Mouse (Mus musculus) right cerebral cortex, postnatal 25 days (tissue): ENCODE measurements around the gene 1190007I07Rik.

Experiments
- DNase-seq: peaks from one replicate; pipeline ENCODE4 v3.0.0; 2022

1190007I07Rik gene

GRCm38 (mm10) chr10:82622671-82623552 lies at the start of gene 1190007I07Rik:
Gene 1190007I07Rik (minus strand): TSS chr10:82623228.
- DNase-seq, result peak; percentile 79

GRCm38 (mm10) chr10:82670205-82670604 lies 47.2 kb upstream of the 1190007I07Rik start:
- DNase-seq, result no peak

- DNase-seq, result peak; percentile 81
These were observed 43.6 kb upstream of the 1190007I07Rik start for GRCm38 (mm10) chr10:82666436-82667234.

GRCm38 (mm10) chr10:82665951-82666350 lies 42.9 kb upstream of the 1190007I07Rik start:
- DNase-seq, result no peak

- DNase-seq, result no peak
These were observed 40.3 kb upstream of the 1190007I07Rik start for GRCm38 (mm10) chr10:82663289-82663688.

GRCm38 (mm10) chr10:82662267-82662990 lies 39.4 kb upstream of the 1190007I07Rik start:
- DNase-seq, result peak; percentile 42

- peak; percentile 67 for DNase-seq
These were observed 38.8 kb upstream of the 1190007I07Rik start for GRCm38 (mm10) chr10:82661820-82662219.

- no peak for DNase-seq
These were observed 31.6 kb upstream of the 1190007I07Rik start for GRCm38 (mm10) chr10:82654581-82654980.

- DNase-seq, result no peak
These were observed 29.6 kb upstream of the 1190007I07Rik start for GRCm38 (mm10) chr10:82652625-82653024.

- DNase-seq, result no peak
These were observed 28.2 kb upstream of the 1190007I07Rik start for GRCm38 (mm10) chr10:82651221-82651620.

GRCm38 (mm10) chr10:82647205-82647811 lies 24.3 kb upstream of the 1190007I07Rik start:
- no peak for DNase-seq

- DNase-seq, result no peak
These were observed 23.1 kb upstream of the 1190007I07Rik start for GRCm38 (mm10) chr10:82646083-82646482.

GRCm38 (mm10) chr10:82641481-82641880 lies 18.5 kb upstream of the 1190007I07Rik start:
- no peak for DNase-seq

GRCm38 (mm10) chr10:82639032-82639698 lies 16.1 kb upstream of the 1190007I07Rik start:
- DNase-seq, result peak; percentile 31

GRCm38 (mm10) chr10:82636321-82636720 lies 13.3 kb upstream of the 1190007I07Rik start:
- DNase-seq, result no peak

- DNase-seq, result no peak
These were observed 11.3 kb upstream of the 1190007I07Rik start for GRCm38 (mm10) chr10:82634348-82634747.

GRCm38 (mm10) chr10:82632496-82633280 lies 9.7 kb upstream of the 1190007I07Rik start:
- DNase-seq, result no peak

- no peak for DNase-seq
These were observed 8.1 kb upstream of the 1190007I07Rik start for GRCm38 (mm10) chr10:82631133-82631532.

- no peak for DNase-seq
These were observed 7.5 kb upstream of the 1190007I07Rik start for GRCm38 (mm10) chr10:82630497-82630896.

GRCm38 (mm10) chr10:82629586-82630255 lies 6.7 kb upstream of the 1190007I07Rik start, which contains the start of gene Tdg:
Gene Tdg (plus strand): TSS chr10:82629828.
- peak; percentile 90 for DNase-seq
